Mouse (Mus musculus): ENCODE results near the gene Agpat3.

The Agpat3 gene

GRCm38 (mm10) chr10:78351887-78352665 is at the start of gene Agpat3:
TSS of gene Agpat3 (minus strand) at chr10:78352489.
- DNase-seq (ENCODE audit: low spot score in 2 of 2): peak; percentile 39 to 59

- no peak for DNase-seq (ENCODE audit: low spot score in 2 of 2)
Measured at GRCm38 (mm10) chr10:78401127-78401526, 48.8 kb upstream of the Agpat3 start.

DNA sequence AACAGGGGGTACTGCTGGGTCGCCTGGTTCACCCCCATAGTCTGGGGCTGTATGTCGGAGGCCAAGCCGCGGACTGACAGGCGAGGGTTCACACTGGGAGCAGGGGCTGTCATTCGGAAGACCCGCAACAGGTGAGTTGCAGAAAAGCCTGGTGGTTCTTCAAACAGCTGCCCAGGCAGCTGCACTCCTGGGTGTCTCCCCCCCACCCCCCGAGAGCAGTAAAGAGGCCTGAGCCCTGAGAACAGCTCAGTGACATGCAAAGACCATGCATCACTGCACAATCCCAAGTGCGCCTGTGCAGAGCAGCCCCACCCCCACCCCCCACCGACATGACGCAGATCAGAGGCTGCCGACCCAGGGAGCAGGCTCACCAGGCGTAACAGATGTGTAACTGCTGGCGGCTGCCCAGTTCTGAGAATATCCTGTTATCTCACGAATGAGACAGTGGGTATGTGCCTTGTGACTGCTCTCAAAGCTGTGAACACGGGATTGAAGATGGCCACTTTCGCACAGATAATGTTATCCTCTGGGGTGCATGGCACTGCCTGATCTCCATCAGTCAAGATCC is 46.9 kb upstream of the Agpat3 start:
- DNase-seq (ENCODE audit: low spot score in 2 of 2): no peak

DNA sequence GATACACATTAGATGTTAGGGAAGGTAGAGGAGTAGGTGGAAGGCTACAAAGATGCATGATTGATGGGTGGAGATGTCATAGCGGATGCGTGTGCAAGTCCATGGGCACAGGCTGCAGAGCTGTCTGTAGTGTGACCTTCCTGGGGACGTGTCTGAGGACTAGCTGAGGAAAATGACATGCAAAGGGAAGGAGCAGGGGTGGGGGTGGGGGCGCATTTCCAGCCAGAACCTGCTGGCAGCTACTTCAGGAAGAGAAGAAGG is 44.3 kb upstream of the Agpat3 start:
- DNase-seq (ENCODE audit: low spot score in 2 of 2): no peak

DNA sequence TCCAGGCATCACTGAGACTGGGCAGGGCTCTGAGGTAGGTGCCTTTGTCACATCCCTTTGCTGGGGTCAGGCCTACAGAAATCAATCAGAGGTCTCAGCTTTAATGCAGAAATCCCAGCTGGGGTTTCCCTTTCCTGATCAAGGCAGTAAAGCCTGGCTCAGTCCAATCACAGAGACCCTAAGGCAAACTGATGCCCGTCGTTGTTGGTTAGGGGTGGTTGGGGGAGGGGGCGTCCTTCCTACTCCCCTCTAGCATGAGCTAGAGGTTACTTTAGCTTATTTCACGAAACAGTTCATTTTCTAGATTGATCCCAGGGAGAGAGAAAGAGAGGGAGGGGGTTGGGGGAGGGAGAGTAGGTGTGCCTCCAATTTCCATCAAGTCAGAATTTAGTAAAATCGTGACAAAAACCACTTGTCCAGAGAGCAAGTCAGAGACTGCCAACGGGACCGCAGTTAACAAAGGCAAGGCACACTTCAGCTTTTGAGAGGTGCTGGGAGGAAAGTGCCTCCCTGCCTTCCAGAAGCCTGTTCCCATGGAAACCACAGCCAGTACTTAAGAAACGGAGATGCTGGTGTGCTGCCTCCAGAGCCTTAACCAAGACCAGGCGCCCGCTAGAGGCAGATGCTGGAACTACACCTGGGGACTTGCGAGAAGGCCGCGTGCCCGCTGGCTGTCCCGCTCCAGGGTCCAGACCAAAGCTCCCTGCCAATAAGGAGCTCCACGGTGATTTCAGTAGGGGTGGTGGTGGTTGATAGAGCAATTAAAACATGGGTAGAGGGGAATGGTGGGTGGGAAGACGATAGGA is 43.7 kb upstream of the Agpat3 start:
- DNase-seq (ENCODE audit: low spot score in 2 of 2): peak; percentile 78 to 92

- DNase-seq (ENCODE audit: low spot score in 2 of 2): no peak
Measured at GRCm38 (mm10) chr10:78395377-78395776, 43.1 kb upstream of the Agpat3 start.

DNA sequence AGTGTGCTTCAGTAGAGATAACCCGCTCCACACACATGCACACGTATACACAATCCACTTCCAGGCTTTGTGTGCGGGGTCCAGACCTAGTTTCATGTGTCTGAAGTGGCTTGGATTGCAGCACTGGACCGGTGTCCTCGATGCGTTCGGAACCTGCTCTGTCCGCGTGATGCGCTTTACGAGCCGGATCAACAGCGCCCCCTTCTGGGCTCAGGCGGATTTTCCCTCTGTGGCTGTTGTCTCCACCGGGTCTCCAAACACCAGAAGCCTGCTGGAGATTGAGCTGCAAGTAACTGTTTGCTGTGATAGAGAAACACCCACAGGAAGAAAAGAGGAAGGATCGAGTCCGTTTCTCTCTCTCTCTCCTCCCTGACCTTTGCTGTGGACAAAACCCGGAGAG is 39.8 kb upstream of the Agpat3 start:
- peak; percentile 58 to 60 for DNase-seq (ENCODE audit: low spot score in 2 of 2)

DNA sequence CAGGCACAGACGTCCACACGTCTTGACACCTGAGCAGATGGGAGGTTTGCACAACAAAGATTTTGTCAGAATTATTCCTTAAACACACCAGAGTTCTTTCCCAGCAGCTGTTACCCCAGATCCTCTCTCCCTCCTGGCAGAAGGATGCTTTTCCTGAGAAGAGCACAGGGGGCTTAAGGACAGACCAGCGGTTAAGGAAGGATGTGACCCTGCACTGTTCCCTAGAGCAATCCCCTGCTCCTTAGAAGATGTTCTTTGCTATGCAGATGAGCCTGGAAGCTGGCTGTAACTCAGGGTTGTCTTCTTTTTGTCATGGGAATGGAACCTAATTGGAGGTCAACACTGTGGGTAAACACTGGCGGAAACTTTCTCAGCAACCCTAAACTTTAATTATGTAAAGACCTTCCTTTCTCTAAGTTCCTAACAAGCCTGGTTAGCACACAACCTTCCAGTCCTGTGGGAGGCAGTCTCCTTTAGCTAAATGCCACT is 38.7 kb upstream of the Agpat3 start:
- no peak for DNase-seq (ENCODE audit: low spot score in 2 of 2)

DNA sequence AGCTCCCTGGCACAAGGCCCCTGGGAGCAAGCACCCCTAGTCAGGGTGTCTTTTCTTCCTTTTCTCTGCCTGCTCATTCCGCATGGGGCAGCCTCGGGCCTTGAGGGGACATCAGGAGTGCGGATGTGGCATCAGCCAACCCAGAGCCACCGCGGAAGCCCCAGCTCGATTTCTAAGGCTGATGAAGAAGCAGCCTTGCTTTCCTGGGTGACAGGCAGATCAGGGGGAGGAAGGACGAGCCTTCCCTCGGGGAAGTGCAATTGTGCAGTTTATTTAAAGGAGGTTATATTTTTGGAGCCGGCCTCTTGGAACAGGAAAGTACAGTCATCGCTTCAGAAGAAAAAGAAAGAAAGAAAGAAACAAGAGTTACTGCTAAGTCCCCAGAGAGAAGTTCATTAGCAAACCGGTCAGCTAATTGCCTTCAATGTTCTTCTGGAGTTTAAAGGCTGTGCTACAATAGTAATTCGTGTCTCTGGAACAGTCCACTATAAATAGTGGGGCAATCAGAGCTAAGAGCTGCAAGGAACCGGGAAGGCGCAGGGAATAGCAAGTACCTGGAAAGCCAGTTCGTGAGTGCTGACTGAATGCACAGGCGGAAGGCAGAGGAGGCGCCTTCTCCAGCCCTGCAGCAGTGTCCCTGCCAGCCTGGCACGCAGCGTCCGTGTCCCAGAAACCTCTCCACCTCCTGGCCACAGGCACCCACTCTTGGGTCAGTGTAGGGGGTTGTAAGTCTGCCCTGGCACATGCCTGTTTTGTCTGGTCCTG is 36.1 kb upstream of the Agpat3 start:
- DNase-seq (ENCODE audit: low spot score in 2 of 2): no peak

GRCm38 (mm10) chr10:78385520-78385919 is 33.2 kb upstream of the Agpat3 start:
- DNase-seq (ENCODE audit: low spot score in 2 of 2): no peak

DNA sequence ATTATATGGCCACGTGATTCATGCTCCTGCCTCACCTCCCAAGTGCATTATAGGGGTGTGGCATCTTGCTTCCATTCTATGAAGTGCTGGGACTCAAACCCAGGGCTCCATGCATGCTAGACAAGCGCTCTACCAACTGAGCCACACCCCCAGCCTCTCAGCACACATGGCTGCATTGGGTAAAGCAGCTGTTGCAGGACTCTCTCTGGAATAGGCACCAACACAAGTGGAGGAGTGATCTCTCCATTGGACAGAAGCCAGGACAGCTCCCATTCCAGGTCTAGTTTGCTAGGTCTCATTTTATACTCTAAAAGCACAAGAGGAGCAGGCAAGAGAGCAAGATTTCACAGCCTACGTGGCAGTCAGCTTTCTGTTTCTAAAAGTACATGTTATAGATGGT is 31.3 kb upstream of the Agpat3 start:
- DNase-seq (ENCODE audit: low spot score in 2 of 2): no peak

GRCm38 (mm10) chr10:78378516-78378915 is 26.2 kb upstream of the Agpat3 start:
- DNase-seq (ENCODE audit: low spot score in 2 of 2): no peak

DNA sequence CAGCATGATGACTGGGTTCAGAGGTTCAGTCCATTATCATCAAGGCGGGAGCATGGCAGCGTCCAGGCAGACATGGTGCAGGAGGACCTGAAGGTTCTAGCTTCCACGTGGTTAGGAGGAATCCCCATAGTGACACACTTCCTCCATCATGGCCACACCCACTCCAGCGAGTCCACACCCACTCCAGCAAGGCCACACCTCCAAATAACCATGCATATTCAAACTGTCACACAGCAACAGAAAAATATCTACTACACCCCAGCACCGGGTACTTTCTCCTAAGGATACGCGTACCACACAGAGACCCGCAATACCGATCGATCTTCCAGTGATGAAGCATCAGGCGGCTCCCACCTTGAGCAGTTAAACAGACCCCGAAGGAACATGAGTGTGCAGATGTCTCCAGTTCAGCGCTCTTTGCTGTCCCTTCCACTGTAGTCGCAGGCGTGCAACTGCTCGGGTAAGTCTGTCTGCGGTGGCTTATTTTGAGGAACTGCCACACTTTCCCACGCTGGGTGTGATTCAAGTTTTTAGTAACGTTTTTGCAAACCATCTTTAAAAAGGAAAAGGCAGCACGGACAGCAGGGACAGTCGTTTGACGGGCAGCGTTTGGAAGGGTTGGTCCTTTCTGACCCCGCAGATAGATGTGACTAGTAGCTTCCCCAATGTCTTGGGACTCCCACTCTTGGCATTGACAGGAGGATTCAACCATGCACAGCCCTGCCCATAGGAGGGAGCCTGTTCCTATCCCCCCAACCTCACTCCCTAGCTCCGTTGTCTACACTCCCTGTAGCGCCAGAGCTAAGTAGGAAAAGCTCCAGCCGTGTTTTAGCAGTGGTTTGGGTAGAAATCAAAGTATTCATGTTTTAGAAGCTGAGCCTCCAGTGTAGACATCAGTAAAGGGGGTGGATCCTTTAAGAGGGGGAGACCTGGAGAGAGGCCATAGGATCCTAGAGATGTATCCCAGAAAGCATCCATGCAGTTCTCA is 20.7 kb upstream of the Agpat3 start:
- DNase-seq (ENCODE audit: low spot score in 2 of 2): no peak

DNA sequence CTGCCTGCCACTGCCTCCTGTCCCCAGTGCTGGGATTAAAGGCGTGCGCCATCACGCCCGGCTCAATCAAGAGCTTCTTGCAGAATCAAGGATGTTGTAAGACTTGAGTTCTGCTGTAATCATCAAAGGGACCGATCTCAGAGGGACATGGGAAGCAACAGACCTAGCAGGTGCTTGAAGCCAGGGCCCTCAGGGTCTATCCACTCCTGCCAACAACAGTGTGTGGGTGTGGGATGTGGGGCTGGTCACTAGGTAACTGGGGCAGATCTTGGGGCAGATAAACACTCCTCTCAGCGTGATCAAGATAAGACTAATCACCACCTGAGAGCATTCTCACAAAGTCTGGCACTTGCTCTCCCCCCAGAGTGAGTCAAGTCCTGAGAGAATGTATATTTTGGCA is 19.5 kb upstream of the Agpat3 start:
- DNase-seq (ENCODE audit: low spot score in 2 of 2): no peak

DNA sequence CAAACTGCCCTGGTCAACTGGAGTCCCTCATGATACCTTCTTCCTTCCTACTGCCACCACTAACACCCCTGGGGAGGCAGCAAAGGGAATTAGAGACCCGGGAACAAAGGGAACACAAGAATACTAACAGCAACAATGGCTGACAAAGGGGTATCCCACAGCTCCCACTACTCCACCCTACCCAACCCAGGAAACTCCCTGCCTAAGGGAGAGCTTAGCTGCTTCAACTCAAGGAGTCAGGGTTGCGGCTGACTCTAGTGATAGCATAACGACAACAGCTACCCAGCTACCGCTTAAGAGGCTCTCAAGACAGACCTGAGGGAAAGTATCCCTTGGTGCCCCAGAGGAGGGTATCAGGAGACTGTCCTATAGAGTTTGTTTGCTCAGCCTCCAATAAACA is 15.3 kb upstream of the Agpat3 start:
- no peak for DNase-seq (ENCODE audit: low spot score in 2 of 2)

DNA sequence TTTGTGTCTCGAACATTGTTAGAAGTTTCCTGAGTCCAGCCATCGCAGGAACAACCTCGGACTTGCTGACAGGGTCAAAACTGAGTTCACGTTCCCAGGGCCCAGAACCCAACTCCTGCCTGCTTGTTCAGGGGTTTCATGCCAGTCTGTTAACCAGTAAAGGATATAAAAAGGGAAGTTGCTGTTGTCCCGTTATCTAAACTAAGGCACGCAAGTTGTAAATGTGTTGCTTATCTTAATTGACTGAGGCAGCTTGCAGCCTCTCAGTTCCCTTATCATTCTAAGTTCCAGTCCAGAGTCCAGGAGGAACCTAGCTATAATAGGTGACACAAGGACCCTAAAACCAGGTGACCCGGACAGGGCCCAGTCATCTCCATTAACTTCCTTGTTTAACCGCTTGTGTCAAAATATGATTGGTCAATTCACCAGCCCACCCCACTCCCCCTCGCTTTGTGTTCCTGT is 14.6 kb upstream of the Agpat3 start:
- DNase-seq (ENCODE audit: low spot score in 2 of 2): no peak

DNA sequence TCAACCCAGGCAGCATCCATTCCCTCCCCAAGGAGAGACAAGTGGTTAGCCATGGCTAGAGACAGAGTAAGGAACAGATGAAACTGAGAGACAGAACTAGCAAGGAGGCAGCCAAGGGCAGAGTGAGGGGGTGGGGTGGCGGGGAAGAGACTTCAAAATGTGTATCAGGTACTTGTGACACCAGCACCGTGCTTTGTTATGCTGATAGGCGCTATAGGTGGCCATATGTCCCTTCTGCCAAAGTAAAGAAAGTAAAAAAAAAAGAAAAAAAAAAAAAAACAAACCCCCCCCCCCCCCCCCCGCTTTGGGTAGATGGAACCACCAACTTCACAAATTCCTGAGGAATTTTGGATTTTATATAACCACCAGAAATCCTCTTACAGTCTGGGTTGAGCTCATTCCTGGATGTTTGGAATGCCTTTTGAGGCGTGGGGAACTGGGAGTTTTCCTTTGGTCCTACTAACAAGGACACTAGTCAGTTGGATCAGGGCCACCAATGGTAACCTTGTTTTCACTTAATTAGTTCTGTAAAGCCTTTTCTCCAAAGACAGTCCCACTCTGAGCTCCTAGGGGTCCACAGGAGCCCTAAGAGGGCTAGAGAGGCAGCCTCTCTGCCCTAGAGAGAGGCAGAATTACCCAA is 14.0 kb upstream of the Agpat3 start:
- DNase-seq (ENCODE audit: low spot score in 2 of 2): no peak

GRCm38 (mm10) chr10:78365555-78365954 is 13.3 kb upstream of the Agpat3 start:
- no peak for DNase-seq (ENCODE audit: low spot score in 2 of 2)

DNA sequence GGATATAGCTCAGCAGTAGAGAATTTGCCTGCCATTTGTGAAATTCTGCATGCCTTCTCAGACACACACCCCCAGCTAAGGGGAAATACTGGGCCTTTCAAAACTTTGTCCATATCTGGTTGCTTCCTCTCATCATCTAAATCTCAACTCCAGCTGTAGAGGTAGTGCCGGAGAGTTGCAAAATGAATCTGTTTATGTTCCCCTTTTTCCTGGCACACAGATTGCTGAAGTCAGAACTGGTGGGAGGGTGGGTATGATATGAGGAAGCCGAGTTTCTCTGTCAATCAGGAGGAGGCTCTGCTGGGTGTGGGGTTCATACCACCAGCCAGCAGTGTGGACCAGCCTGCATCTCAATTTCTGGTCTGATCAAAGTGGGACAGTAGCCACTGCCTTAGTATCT is 11.8 kb upstream of the Agpat3 start:
- no peak for DNase-seq (ENCODE audit: low spot score in 2 of 2)

DNA sequence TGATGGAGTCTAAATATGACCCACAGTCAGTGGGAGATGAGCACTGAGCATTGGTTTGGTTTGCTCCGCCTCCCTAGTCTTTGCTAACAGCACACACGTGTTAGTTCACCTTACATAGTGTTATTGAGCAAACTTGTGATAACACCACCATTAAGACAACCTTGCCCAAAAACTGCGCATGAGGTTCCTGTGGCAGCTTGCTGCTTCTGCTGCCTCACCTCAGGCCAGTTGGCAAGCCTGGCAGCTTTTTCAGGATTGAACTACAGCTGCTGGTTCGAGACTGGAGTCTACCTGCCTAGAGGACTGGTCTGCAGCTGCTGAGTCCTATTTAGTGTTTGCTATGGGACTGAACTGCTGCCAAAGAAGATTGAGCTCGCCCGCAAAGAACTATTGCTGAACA is 11.1 kb upstream of the Agpat3 start:
- no peak for DNase-seq (ENCODE audit: low spot score in 2 of 2)

Data from urinary bladder, adult 18-20 months (tissue).